Mouse (Mus musculus) E14TG2a.4 (cell line): ENCODE results near the gene Parpbp.
A peak's percentile ranks its signal among the peaks of the same experiment; 100 is the strongest.

Experiments
- CTCF ChIP-seq: conservative IDR thresholded peaks from 2 replicates; pipeline ENCODE4 v1.5.1; 2014; ENCODE audit warnings: low read length
- NANOG ChIP-seq: IDR thresholded peaks from 2 replicates; pipeline ENCODE4 v1.6.1; 2014; ENCODE audit warnings: borderline replicate concordance, low read length, mixed read lengths
- POU5F1 ChIP-seq: IDR thresholded peaks from 2 replicates; pipeline ENCODE4 v1.6.1; 2014; ENCODE audit warnings: low read length, borderline replicate concordance

DNA sequence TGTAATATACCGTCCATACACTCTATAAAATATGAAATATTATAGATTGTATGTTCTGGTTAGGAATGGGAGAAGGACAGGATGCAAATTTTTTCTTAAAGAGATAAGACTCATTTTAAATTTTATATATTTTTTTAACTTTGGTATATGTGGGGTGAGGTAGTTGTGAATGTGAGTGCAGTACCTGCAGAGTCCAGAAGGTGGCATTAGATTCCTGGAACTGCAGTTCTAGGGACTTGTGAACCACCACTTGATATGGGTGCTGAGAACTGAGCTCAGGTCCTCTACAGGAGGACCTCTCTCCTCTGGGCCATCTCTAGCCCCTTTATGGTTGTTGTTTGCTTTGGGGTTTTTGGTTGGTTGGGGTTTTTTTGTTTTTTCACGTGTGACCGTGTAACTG is 19.4 kb upstream of the Parpbp start:
- peak; percentile 72 for TF ChIP-seq CTCF
- no peak for TF ChIP-seq POU5F1
- no peak for TF ChIP-seq NANOG
